Mouse (Mus musculus): ENCODE measurements around the gene Ccdc115. TPM values are rescaled to one million over a fixed set of nuclear protein-coding genes. Genes with fewer than 3 reads are reported as not detected.

Ccdc115 gene
- total RNA-seq (2023), result 15.5 and 17.9 TPM in 2 replicates

GRCm38 (mm10) chr1:34439215-34439960 is at the start of gene Ccdc115, which contains the start of gene Imp4:
Ccdc115 (minus strand) TSS chr1:34439672.
Imp4 (plus strand) TSS chr1:34439851.

DNA sequence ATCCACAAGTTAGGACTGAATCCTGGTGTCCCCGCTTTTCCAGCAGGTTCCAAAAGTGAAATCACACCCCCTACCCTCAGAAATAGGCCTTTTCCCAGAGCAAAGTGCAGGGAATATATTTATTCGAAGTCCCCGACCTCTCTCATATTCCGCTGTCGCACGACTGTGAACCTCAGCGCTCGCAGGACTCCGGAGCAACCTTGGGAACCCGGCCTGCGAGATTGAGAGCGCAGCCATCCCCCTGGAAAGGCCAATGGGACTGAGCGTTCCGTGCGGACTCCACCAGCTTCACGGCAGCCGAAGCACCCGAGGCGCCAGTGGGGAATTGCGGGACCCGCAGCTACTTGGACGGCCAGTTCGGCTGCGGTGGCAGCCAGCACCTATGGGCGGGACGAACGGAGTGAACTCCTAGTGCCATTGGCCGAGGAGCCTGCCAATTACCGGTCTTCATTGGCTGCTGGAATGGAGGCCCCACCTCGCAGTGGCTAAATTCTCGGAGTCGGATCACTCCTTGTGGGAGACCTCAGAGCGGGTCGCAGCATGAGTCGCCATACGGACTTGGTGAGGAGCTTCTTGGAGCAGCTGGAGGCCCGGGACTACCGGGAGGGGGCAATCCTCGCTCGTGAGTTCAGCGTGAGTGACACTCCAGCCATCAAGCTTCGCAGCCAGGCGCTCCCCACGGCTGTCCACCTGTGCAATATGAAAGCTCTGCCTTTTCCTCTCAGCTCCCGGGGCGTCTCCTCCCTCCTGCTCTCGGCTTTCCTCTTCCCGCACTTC is 20.0 kb upstream of the Ccdc115 start, which contains the start of gene Ptpn18:
Gene Ptpn18 (plus strand): TSS at position 479 of the 777 bp plus-strand sequence.

Other genes with a start within 250 kb of the Ccdc115 start
- gene Imp4, start 179 bp upstream of the Ccdc115 start, total RNA-seq (2023), result 35.7 and 47.1 TPM in 2 replicates
- 87.3 and 97.0 TPM in 2 replicates for gene Ptpn18, start 20.1 kb upstream of the Ccdc115 start, total RNA-seq (2023)
- not detected in 2 replicates for gene Prss39, start 58.7 kb upstream of the Ccdc115 start, total RNA-seq (2023)
- gene Cfc1, start 96.0 kb upstream of the Ccdc115 start, total RNA-seq (2023), result not detected in 2 replicates
- not detected in 2 replicates for gene Prss40, start 121.3 kb upstream of the Ccdc115 start, total RNA-seq (2023)
- gene Amer3, start 140.0 kb upstream of the Ccdc115 start, total RNA-seq (2023), result not detected in 2 replicates